Mouse (Mus musculus) heart, postnatal 0 days (tissue): Measurements from ENCODE around the gene Ahcyl2.

Experiments
- CTCF ChIP-seq: IDR thresholded peaks from 2 replicates; pipeline ENCODE4 v1.5.1; 2016; ENCODE audit warnings: antibody characterized with exemption, control low read depth, low read depth
- EP300 ChIP-seq: IDR thresholded peaks from 2 replicates; pipeline ENCODE4 v1.6.1; 2016; ENCODE audit warnings: antibody characterized with exemption, low read depth

- TF ChIP-seq CTCF = no peak
- TF ChIP-seq EP300 = no peak
Measured at GRCm38 (mm10) chr6:29785759-29786158, 17.9 kb downstream of the Ahcyl2 start.
